Mouse (Mus musculus): Measurements from ENCODE around the gene Lmx1a.

DNA sequence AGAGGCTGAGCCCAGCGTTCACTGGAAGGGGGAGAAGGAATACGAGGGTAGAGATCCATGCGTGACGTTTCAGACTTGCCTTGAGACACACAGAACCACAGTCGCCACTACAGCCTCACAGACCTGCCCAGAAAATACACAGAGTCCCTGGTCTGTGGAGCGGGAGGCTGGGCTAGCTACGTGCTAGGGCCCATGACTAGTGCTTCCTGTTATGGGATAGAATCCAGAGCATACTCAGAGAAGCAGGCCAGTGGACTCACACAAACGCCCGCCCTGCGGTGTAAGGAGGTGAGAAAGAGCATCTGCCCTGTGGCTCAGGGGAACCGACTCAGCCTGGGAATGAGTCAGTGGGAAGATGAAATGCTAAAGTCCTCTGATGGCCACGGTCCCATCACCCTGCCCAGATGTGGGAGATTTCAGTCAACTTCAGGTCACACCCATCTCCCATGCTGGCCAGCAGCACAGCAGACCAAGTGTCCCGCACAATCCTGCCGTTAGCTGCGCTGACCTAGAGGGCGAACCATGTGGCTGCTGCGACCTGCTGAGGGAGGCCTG is 16.5 kb upstream of the Lmx1a start:
- TF ChIP-seq CTCF (IDR thresholded peaks at IDR 0.05; ENCODE audit: insufficient read depth, low read length) (no peak), POLR2A (IDR thresholded peaks at IDR 0.05; ENCODE audit: borderline replicate concordance, extremely low read depth, low read depth, low read length) (no peak)

Data from lung, adult 2 months (tissue).